Mouse (Mus musculus) small intestine, adult 2 months (tissue): Measurements from ENCODE around the gene Tmcc1.

Experiments used
- CTCF ChIP-seq: fragments of 200-500 bp; IDR thresholded peaks from 2 replicates; pipeline ENCODE4 v1.5.1; 2012; ENCODE audit warnings: low read depth, mild to moderate bottlenecking, control low read depth, inconsistent platforms, low read length, moderate library complexity, mixed read lengths; ENCODE audit not compliant: insufficient replicate concordance, insufficient read length; ENCODE audit errors: extremely low read depth
- POLR2A ChIP-seq: fragments of 200-500 bp; IDR thresholded peaks from 2 replicates; pipeline ENCODE4 v1.6.1; 2012; ENCODE audit warnings: low read depth, mild to moderate bottlenecking, control low read depth, inconsistent platforms, low read length, moderate library complexity

DNA sequence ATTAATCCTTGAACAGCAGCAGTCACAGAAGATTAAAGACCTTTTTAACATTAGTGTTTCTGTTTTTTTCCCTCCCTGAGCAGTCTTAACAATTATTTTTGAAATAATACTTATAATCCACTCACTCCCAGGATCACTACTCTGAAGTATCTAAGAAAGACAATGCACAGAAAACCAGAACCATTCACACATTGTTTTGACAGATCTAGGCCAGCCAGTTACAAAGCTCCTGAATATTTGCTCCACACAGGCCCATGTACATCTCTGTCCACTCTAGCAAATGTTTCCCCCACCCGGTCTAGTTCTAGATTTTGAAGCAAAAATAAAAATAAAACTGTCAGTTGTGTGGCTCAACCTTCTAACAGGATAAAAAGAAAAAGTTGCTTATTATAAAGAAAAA lies 45.9 kb downstream of the Tmcc1 start:
- TF ChIP-seq POLR2A, result no peak
- no peak for TF ChIP-seq CTCF
